In the genomic region with DNA sequence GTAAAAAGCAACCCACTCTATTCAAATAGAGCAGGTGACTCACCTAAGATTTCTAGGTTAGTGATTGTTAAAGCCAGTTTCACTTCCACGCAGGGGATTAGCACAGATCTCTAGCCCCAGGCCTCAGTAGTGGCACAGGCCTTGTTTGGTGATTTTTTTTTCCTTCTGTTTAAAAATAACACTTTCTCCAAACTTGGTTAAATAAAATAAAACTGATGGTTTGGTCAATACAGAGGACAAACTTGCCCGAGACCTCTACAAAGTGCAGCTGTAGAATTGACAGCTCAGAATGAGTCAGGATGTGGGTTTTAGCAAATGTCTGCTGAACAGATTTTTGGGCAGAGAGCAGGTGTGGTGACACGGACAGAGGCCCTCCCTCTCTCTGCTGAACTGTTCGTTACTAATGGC, we compare ENCODE assay signal across 1 mouse cellular context.
TF ChIP-seq lines count a peak whose summit lies in the region.

No protein-coding gene starts in this region.

TF ChIP-seq in CH12.LX, 34 proteins besides CTCF, POLR2A, EP300 and RAD21 (continued from another document):
- TF ChIP-seq MAFK (IDR thresholded peaks at IDR 0.05; ENCODE audit: insufficient replicate concordance, low read length) (peak; percentile 79), CHD1 (IDR thresholded peaks at IDR 0.05; ENCODE audit: low read depth, low read length) (no peak), IRF4 (IDR thresholded peaks at IDR 0.05; ENCODE audit: low read depth, low read length) (peak; percentile 92), USF1 (IDR thresholded peaks at IDR 0.05; ENCODE audit: low read depth, low read length) (no peak), MAZ (IDR thresholded peaks at IDR 0.05; ENCODE audit: low read depth, low read length) (peak; percentile 71; the same call in 1 of the 2 replicates), PAX5 (IDR thresholded peaks at IDR 0.05; ENCODE audit: low read length) (no peak), NRF1 (IDR thresholded peaks at IDR 0.05; ENCODE audit: low read depth, low read length) (0 out of 2 replicates have a peak, but pooled peaks have one; percentile 45), UBTF (IDR thresholded peaks at IDR 0.05; ENCODE audit: low read depth, low read length) (no peak), JUN (IDR thresholded peaks at IDR 0.05; ENCODE audit: insufficient read depth, low read depth, low read length) (peak; percentile 83), RCOR1 (conservative IDR thresholded peaks at IDR 0.05; ENCODE audit: low read depth, low read length) (peak; percentile 98), POLR2AphosphoS2 (IDR thresholded peaks at IDR 0.05; ENCODE audit: low read depth, low read length) (no peak), TCF12 (IDR thresholded peaks at IDR 0.05; ENCODE audit: low read depth, low read length) (peak; percentile 99), HCFC1 (IDR thresholded peaks at IDR 0.05; ENCODE audit: low read depth, low read length) (peak; percentile 14; the same call in 1 of the 2 replicates), USF2 (conservative IDR thresholded peaks at IDR 0.05; ENCODE audit: low read depth, low read length) (no peak), E2F4 (IDR thresholded peaks at IDR 0.05; ENCODE audit: insufficient replicate concordance, low read depth, low read length) (no peak)
